Mouse (Mus musculus): ENCODE measurements around the gene Ppp1r1a. TPM values are rescaled to one million over a fixed set of nuclear protein-coding genes. Genes with fewer than 3 reads are reported as not detected.

Gene Ppp1r1a
- total RNA-seq, 2 experiments from 2014 or later: 64.6 to 121 TPM

Other genes with a start within 250 kb of the Ppp1r1a start
- gene Gpr84, start 227.4 kb downstream of the Ppp1r1a start, total RNA-seq (2021): not detected
- 10 to 100 TPM in 1 of 2 experiments, 1 to 10 TPM in 1; 8.7 to 12.7 TPM for gene Zfp385a, start 197.9 kb downstream of the Ppp1r1a start, total RNA-seq (2021)
- 1 to 10 TPM; 8.7 to 9.1 TPM for gene Itga5, start 171.2 kb downstream of the Ppp1r1a start, total RNA-seq (2021)
- not detected for gene Gtsf1, start 107.5 kb downstream of the Ppp1r1a start, total RNA-seq (2021)
- gene Gtsf2, start 89.5 kb downstream of the Ppp1r1a start, total RNA-seq (2021): not detected
- 1 to 10 TPM; 1.2 to 1.3 TPM for gene Nckap1l, start 84.2 kb downstream of the Ppp1r1a start, total RNA-seq (2021)
- gene Pde1b, start 35.0 kb downstream of the Ppp1r1a start, total RNA-seq (2021): under 1 TPM; 0.26 to 0.44 TPM
- gene Glycam1, start 27.1 kb upstream of the Ppp1r1a start, total RNA-seq (2021): not detected
- under 1 TPM; 0.48 to 0.72 TPM for gene Mucl1, start 217.5 kb upstream of the Ppp1r1a start, total RNA-seq (2021)